Mouse (Mus musculus): ENCODE data around the gene Bhmt2. TPM values are rescaled to one million over a fixed set of nuclear protein-coding genes. Genes with fewer than 3 reads are reported as not detected.

The Bhmt2 gene
- polyA plus RNA-seq, 1 experiment from 2014 or later: not detected

- H3K4me3 ChIP-seq (ENCODE audit: low read depth, low read length): no peak overlapping the region
- no peak for DNase-seq (ENCODE audit: low spot score)
- H3K27me3 ChIP-seq (ENCODE audit: control insufficient read depth, insufficient read depth, low read length): no peaks in the 10 kb centered on the region
- no peak overlapping the region for H3K4me2 ChIP-seq (ENCODE audit: low read depth)
- WGBS: 87% methylated on average over 3 of the region's 3 CpGs
- H3K9me3 ChIP-seq (ENCODE audit: control insufficient read depth, low read length): no peaks in the 10 kb centered on the region
- ATAC-seq (ENCODE audit: insufficient read depth, low FRiP score, low TSS enrichment): no peak
- H3K27ac ChIP-seq (ENCODE audit: low read depth, low read length): no peak overlapping the region
- no peaks in the 10 kb centered on the region for H3K36me3 ChIP-seq (ENCODE audit: control insufficient read depth, insufficient read depth, low read length)
- no peak overlapping the region for H3K9ac ChIP-seq (ENCODE audit: low read length)
- H3K4me1 ChIP-seq (ENCODE audit: control insufficient read depth, insufficient read depth, low read length): no peaks in the 10 kb centered on the region
Observed at GRCm38 (mm10) chr13:93607701-93608100, 66.4 kb downstream of the Bhmt2 start.

- H3K4me1 ChIP-seq (ENCODE audit: control insufficient read depth, insufficient read depth, low read length): no peaks in the 10 kb centered on the region
- H3K9ac ChIP-seq (ENCODE audit: low read length): no peak overlapping the region
- DNase-seq (ENCODE audit: low spot score): no peak
- H3K4me2 ChIP-seq (ENCODE audit: low read depth): no peak overlapping the region
- H3K36me3 ChIP-seq (ENCODE audit: control insufficient read depth, insufficient read depth, low read length): no peaks in the 10 kb centered on the region
- H3K4me3 ChIP-seq (ENCODE audit: low read depth, low read length): no peak overlapping the region
- no peak overlapping the region for H3K27ac ChIP-seq (ENCODE audit: low read depth, low read length)
- H3K27me3 ChIP-seq (ENCODE audit: control insufficient read depth, insufficient read depth, low read length): no peaks in the 10 kb centered on the region
- no peak for ATAC-seq (ENCODE audit: insufficient read depth, low FRiP score, low TSS enrichment)
- no peaks in the 10 kb centered on the region for H3K9me3 ChIP-seq (ENCODE audit: control insufficient read depth, low read length)
- 75% methylated on average over 13 of the region's 13 CpGs for WGBS
Observed at GRCm38 (mm10) chr13:93606868-93607578, 67.1 kb downstream of the Bhmt2 start.

Other genes with a start within 250 kb of the Bhmt2 start
- gene Jmy, start 174.5 kb downstream of the Bhmt2 start, polyA plus RNA-seq (2014; fragmentation: Nextera tagmentation; extraction: Ambion mirVana): 3.6 TPM in 2 replicates
- gene Bhmt, start 36.3 kb downstream of the Bhmt2 start, polyA plus RNA-seq (2014; fragmentation: Nextera tagmentation; extraction: Ambion mirVana): not detected in 2 replicates
- gene Dmgdh, start 131 bp upstream of the Bhmt2 start, polyA plus RNA-seq (2014; fragmentation: Nextera tagmentation; extraction: Ambion mirVana): 0.26 TPM in 1 of 2 replicates, not detected in the other
- gene Arsb, start 97.3 kb upstream of the Bhmt2 start, polyA plus RNA-seq (2014; fragmentation: Nextera tagmentation; extraction: Ambion mirVana): 7.3 and 8.0 TPM in 2 replicates